Mouse (Mus musculus): ENCODE results near the gene Vmn1r35. TPM values are rescaled to one million over a fixed set of nuclear protein-coding genes. Genes with fewer than 3 reads are reported as not detected.
"Not testable (repeated sequence)": the region's sequence is repeated elsewhere in the genome, so short reads cannot be mapped to it uniquely, and the experiment has no call there.

The Vmn1r35 gene
- polyA plus RNA-seq (2012; rRNA removed) (not detected in 2 replicates), polyA plus RNA-seq (2014; fragmentation: Nextera tagmentation; extraction: Ambion mirVana) (not detected in 2 replicates)

DNA sequence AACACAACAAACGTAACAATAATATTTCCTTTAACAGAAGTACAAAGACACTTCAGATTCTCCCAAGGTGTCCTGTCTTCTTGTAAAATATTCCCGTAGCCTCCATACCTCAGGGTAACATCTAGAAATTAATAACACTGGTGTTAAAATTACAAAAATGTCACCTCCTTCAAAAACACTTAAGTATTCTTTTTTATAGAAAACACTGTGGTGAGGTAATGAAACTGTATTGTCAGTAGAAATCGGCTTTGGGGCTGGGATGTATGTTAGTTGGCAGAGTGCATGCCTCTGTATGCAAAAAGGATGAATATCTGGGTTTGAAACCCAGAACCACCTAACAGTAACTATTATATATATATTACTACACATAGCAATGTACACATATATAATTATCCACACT is at the start of gene Vmn1r35:
Vmn1r35 (minus strand) TSS at position 101 of the 400 bp plus-strand sequence.
- WGBS (ENCODE audit: insufficient replicate concordance): 51% methylated on average over 3 of the region's 3 CpGs
- TF ChIP-seq EP300 (IDR thresholded peaks at IDR 0.05; ENCODE audit: low read depth) (no peak), CTCF (IDR thresholded peaks at IDR 0.05; ENCODE audit: low read depth) (no peak)

GRCm38 (mm10) chr6:66729082-66729481 is 43.4 kb upstream of the Vmn1r35 start, which contains the start of gene Vmn1r37:
Gene Vmn1r37 (plus strand): TSS chr6:66729382.
- not testable (repeated sequence) for H3K27me3 ChIP-seq (ENCODE audit: control insufficient read depth, insufficient read depth, low read length); H3K27ac ChIP-seq; H3K4me2 ChIP-seq (ENCODE audit: low read depth); H3K4me1 ChIP-seq (replicated peaks; ENCODE audit: control insufficient read depth in 2 of 2, insufficient read depth in 2 of 2, low read length in 1 of 2); H3K4me3 ChIP-seq (ENCODE audit: insufficient read depth in 1 of 2, low read depth in 2 of 2, low read length in 2 of 2); H3K9me3 ChIP-seq (ENCODE audit: control insufficient read depth, low read length); DNase-seq (ENCODE audit: low read depth in 3 of 3, low spot score in 3 of 3); H3K36me3 ChIP-seq (replicated peaks; ENCODE audit: control insufficient read depth, insufficient read depth, low read depth); H3K9ac ChIP-seq (replicated peaks); ATAC-seq (ENCODE audit: insufficient read depth)

More for the DNA sequence above, at the start of gene Vmn1r35:
- Histone ChIP-seq H3K9me3 (ENCODE audit: control insufficient read depth, low read length) (no peaks in the 10 kb centered on the region), H3K9ac (replicated peaks) (no peak within 1 kb of the TSS), H3K36me3 (replicated peaks; ENCODE audit: control insufficient read depth, insufficient read depth, low read depth) (no peaks in the 10 kb centered on the region), H3K27me3 (ENCODE audit: control insufficient read depth, insufficient read depth, low read length) (no peaks in the 10 kb centered on the region), H3K4me2 (ENCODE audit: low read depth) (no peak within 1 kb of the TSS), H3K4me3 (ENCODE audit: insufficient read depth in 1 of 2, low read depth in 2 of 2, low read length in 2 of 2) (no peak within 1 kb of the TSS), H3K4me1 (replicated peaks; ENCODE audit: control insufficient read depth in 2 of 2, insufficient read depth in 2 of 2, low read length in 1 of 2) (no peaks in the 10 kb centered on the region), H3K27ac (no peak within 1 kb of the TSS)
- DNase-seq (ENCODE audit: low read depth in 3 of 3, low spot score in 3 of 3) (no peak), ATAC-seq (ENCODE audit: insufficient read depth) (no peak)

DNA sequence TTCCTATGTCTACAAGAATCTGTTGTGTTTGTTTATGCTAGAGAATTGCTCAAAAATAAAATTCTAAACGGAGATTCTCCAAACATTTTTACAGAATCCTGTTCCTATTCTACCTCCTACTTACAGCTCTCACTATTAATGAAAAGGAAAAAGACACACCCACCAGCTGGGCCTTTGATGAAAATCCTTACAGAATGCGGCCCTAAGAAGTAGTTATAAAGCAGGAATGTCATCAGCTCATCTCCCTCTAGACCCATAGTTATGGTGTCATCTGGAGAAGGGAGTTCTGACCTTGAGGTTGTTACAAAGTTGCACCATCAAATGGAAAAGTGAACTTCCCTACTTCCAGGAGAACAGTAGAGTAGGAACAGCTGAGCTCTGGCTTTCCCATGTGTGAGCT is 33.4 kb upstream of the Vmn1r35 start, which contains the start of gene Vmn1r36:
Vmn1r36 (minus strand) TSS at position 101 of the 400 bp plus-strand sequence.
- H3K9me3 ChIP-seq (ENCODE audit: control insufficient read depth, low read length); H3K36me3 ChIP-seq (replicated peaks; ENCODE audit: control insufficient read depth, insufficient read depth, low read depth); H3K27ac ChIP-seq; ATAC-seq (ENCODE audit: insufficient read depth); H3K27me3 ChIP-seq (ENCODE audit: control insufficient read depth, insufficient read depth, low read length); H3K9ac ChIP-seq (replicated peaks); H3K4me3 ChIP-seq (ENCODE audit: insufficient read depth in 1 of 2, low read depth in 2 of 2, low read length in 2 of 2); H3K4me1 ChIP-seq (replicated peaks; ENCODE audit: control insufficient read depth in 2 of 2, insufficient read depth in 2 of 2, low read length in 1 of 2); H3K4me2 ChIP-seq (ENCODE audit: low read depth); DNase-seq (ENCODE audit: low read depth in 3 of 3, low spot score in 3 of 3): not testable (repeated sequence)
- WGBS (ENCODE audit: insufficient replicate concordance): 59% methylated on average over 2 of the region's 2 CpGs

DNA sequence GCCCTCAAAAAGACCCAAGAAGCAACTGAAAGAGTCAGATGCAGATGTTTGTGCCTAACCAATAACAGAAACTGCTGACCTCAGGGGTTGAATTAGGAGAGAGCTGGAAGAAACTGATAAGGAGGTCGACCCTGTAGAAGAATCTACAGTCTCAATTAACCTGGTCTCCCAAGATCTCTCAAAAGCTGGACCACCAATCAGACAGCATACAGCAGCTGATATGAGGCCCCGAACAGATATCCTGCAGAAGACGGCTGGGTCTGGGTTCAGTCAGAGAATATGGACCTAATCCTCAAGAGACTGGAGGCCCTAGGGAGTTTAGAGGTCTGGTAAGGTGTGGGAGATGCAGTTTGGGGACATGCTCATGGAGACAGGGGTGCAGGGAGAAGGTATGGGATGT is 28.1 kb upstream of the Vmn1r35 start:
- no peaks in the 10 kb centered on the region for H3K4me1 ChIP-seq (replicated peaks; ENCODE audit: control insufficient read depth in 2 of 2, insufficient read depth in 2 of 2, low read length in 1 of 2)
- no peaks in the 10 kb centered on the region for H3K9me3 ChIP-seq (ENCODE audit: control insufficient read depth, low read length)
- no peak for DNase-seq (ENCODE audit: low read depth in 3 of 3, low spot score in 3 of 3)
- no peak for TF ChIP-seq CTCF (IDR thresholded peaks at IDR 0.05; ENCODE audit: low read depth)
- 0 out of 2 replicates have a peak, but pooled peaks have one; percentile 29 for TF ChIP-seq EP300 (IDR thresholded peaks at IDR 0.05; ENCODE audit: low read depth)
- 23% methylated on average over 3 of the region's 3 CpGs for WGBS (ENCODE audit: insufficient replicate concordance)
- peak; percentile 76 for ATAC-seq (ENCODE audit: insufficient read depth)
- no peak overlapping the region for H3K4me3 ChIP-seq (ENCODE audit: insufficient read depth in 1 of 2, low read depth in 2 of 2, low read length in 2 of 2)
- H3K36me3 ChIP-seq (replicated peaks; ENCODE audit: control insufficient read depth, insufficient read depth, low read depth): no peaks in the 10 kb centered on the region
- no peak overlapping the region for H3K27ac ChIP-seq
- H3K27me3 ChIP-seq (ENCODE audit: control insufficient read depth, insufficient read depth, low read length): no peaks in the 10 kb centered on the region
- no peak overlapping the region for H3K9ac ChIP-seq (replicated peaks)
- H3K4me2 ChIP-seq (ENCODE audit: low read depth): no peak overlapping the region

GRCm38 (mm10) chr6:66708901-66709300 is 23.2 kb upstream of the Vmn1r35 start:
- DNase-seq (ENCODE audit: low read depth in 3 of 3, low spot score in 3 of 3) (no peak), ATAC-seq (ENCODE audit: insufficient read depth) (no peak)
- Histone ChIP-seq H3K9me3 (ENCODE audit: control insufficient read depth, low read length) (no peaks in the 10 kb centered on the region), H3K9ac (replicated peaks) (no peak overlapping the region), H3K27ac (no peak overlapping the region), H3K4me2 (ENCODE audit: low read depth) (no peak overlapping the region), H3K27me3 (ENCODE audit: control insufficient read depth, insufficient read depth, low read length) (no peaks in the 10 kb centered on the region), H3K36me3 (replicated peaks; ENCODE audit: control insufficient read depth, insufficient read depth, low read depth) (no peaks in the 10 kb centered on the region), H3K4me1 (replicated peaks; ENCODE audit: control insufficient read depth in 2 of 2, insufficient read depth in 2 of 2, low read length in 1 of 2) (no peaks in the 10 kb centered on the region), H3K4me3 (ENCODE audit: insufficient read depth in 1 of 2, low read depth in 2 of 2, low read length in 2 of 2) (no peak overlapping the region)
- TF ChIP-seq CTCF (IDR thresholded peaks at IDR 0.05; ENCODE audit: low read depth) (no peak), EP300 (IDR thresholded peaks at IDR 0.05; ENCODE audit: low read depth) (no peak)
